Mouse (Mus musculus): ENCODE data around the gene Nos3.
A peak's percentile ranks its signal among the peaks of the same experiment; 100 is the strongest.

The Nos3 gene

GRCm38 (mm10) chr5:24364508-24364907 is at the start of gene Nos3:
TSS of gene Nos3 (plus strand) at chr5:24364810.
- DNase-seq (ENCODE audit: low spot score): no peak

- DNase-seq (ENCODE audit: low spot score): peak; percentile 29
These were observed 44.7 kb upstream of the Nos3 start for GRCm38 (mm10) chr5:24319776-24320466.

GRCm38 (mm10) chr5:24320467-24320813 is 44.2 kb upstream of the Nos3 start:
- no peak for DNase-seq (ENCODE audit: low spot score)

GRCm38 (mm10) chr5:24320894-24321293 is 43.7 kb upstream of the Nos3 start:
- peak; percentile 3 for DNase-seq (ENCODE audit: low spot score)

- peak; percentile 77 for DNase-seq (ENCODE audit: low spot score)
These were observed 42.6 kb upstream of the Nos3 start for GRCm38 (mm10) chr5:24321711-24322682.

GRCm38 (mm10) chr5:24325251-24325650 is 39.4 kb upstream of the Nos3 start:
- DNase-seq (ENCODE audit: low spot score): no peak

GRCm38 (mm10) chr5:24326166-24326841 is 38.3 kb upstream of the Nos3 start:
- no peak for DNase-seq (ENCODE audit: low spot score)

- no peak for DNase-seq (ENCODE audit: low spot score)
These were observed 37.7 kb upstream of the Nos3 start for GRCm38 (mm10) chr5:24326842-24327417.

GRCm38 (mm10) chr5:24328813-24329211 is 35.8 kb upstream of the Nos3 start:
- DNase-seq (ENCODE audit: low spot score): no peak

GRCm38 (mm10) chr5:24329212-24329964 is 35.2 kb upstream of the Nos3 start:
- DNase-seq (ENCODE audit: low spot score): peak; percentile 73

GRCm38 (mm10) chr5:24329965-24330298 is 34.7 kb upstream of the Nos3 start:
- DNase-seq (ENCODE audit: low spot score): no peak

GRCm38 (mm10) chr5:24332401-24332800 is 32.2 kb upstream of the Nos3 start:
- no peak for DNase-seq (ENCODE audit: low spot score)

GRCm38 (mm10) chr5:24334749-24335148 is 29.9 kb upstream of the Nos3 start:
- DNase-seq (ENCODE audit: low spot score): no peak

GRCm38 (mm10) chr5:24335888-24336511 is 28.6 kb upstream of the Nos3 start:
- peak; percentile 83 for DNase-seq (ENCODE audit: low spot score)

GRCm38 (mm10) chr5:24337366-24337765 is 27.2 kb upstream of the Nos3 start:
- DNase-seq (ENCODE audit: low spot score): peak; percentile 34

GRCm38 (mm10) chr5:24337821-24338220 is 26.8 kb upstream of the Nos3 start:
- DNase-seq (ENCODE audit: low spot score): no peak

- DNase-seq (ENCODE audit: low spot score): no peak
These were observed 22.2 kb upstream of the Nos3 start for GRCm38 (mm10) chr5:24342205-24342963.

- DNase-seq (ENCODE audit: low spot score): no peak
These were observed 21.6 kb upstream of the Nos3 start for GRCm38 (mm10) chr5:24342966-24343365.

GRCm38 (mm10) chr5:24343379-24343778 is 21.2 kb upstream of the Nos3 start:
- no peak for DNase-seq (ENCODE audit: low spot score)

- DNase-seq (ENCODE audit: low spot score): peak; percentile 90
These were observed 20.6 kb upstream of the Nos3 start for GRCm38 (mm10) chr5:24343977-24344436.
